Mouse (Mus musculus) MEL (cell line): ENCODE results near the gene Npnt. TPM values are rescaled to one million over a fixed set of nuclear protein-coding genes. Genes with fewer than 3 reads are reported as not detected.
A peak's percentile ranks its signal among the peaks of the same experiment; 100 is the strongest.

Experiments
- DNase-seq: peaks from one replicate; pipeline ENCODE4 v3.0.0; 2011; ENCODE audit warnings: low read depth, low spot score
- H3K27ac ChIP-seq: 2 replicates; pipeline ENCODE4 v1.5.1; 2012; ENCODE audit warnings: low read depth, mild to moderate bottlenecking, control low read depth, low read length, moderate library complexity; ENCODE audit not compliant: control insufficient read depth
- H3K27me3 ChIP-seq, 2 experiments: fragments of 150-350 bp in 1 of 2; sonication (generic) in 1 of 2; 2 replicates each; pipeline ENCODE4 v1.6.1; 2012; ENCODE audit warnings: low read length in 2 of 2, mild to moderate bottlenecking in 2 of 2, improper control_type of control experiment in 1 of 2, moderate library complexity in 1 of 2; ENCODE audit not compliant: insufficient read depth in 2 of 2, control insufficient read depth in 1 of 2
- H3K36me3 ChIP-seq, 2 experiments: 2 replicates each; pipeline ENCODE4 v1.6.1; 2012 to 2014; ENCODE audit warnings: low read length in 2 of 2, improper control_type of control experiment in 1 of 2, inconsistent platforms in 1 of 2, mild to moderate bottlenecking in 1 of 2; ENCODE audit not compliant: insufficient read depth in 2 of 2, control insufficient read depth in 1 of 2
- H3K4me1 ChIP-seq, 2 experiments: fragments of 150-350 bp in 1 of 2; sonication (generic) in 1 of 2; 2 replicates each; pipeline ENCODE4 v1.6.1; 2012; ENCODE audit warnings: low read length in 2 of 2, improper control_type of control experiment in 1 of 2, mild to moderate bottlenecking in 1 of 2; ENCODE audit not compliant: insufficient read depth in 2 of 2, control insufficient read depth in 1 of 2
- H3K4me3 ChIP-seq, 2 experiments: fragments of 150-350 bp in 1 of 2; sonication (generic) in 1 of 2; 2 replicates each; pipeline ENCODE4 v1.5.1; 2012; ENCODE audit warnings: low read depth in 2 of 2, low read length in 2 of 2, mild to moderate bottlenecking in 2 of 2, moderate library complexity in 2 of 2, control low read depth in 1 of 2, improper control_type of control experiment in 1 of 2; ENCODE audit not compliant: control insufficient read depth in 1 of 2, insufficient read depth in 1 of 2
- H3K79me2 ChIP-seq: 2 replicates; pipeline ENCODE4 v1.6.1; 2012; ENCODE audit warnings: mild to moderate bottlenecking, low read length, moderate library complexity; ENCODE audit not compliant: control insufficient read depth, poor library complexity, insufficient read depth
- H3K9ac ChIP-seq: 2 replicates; pipeline ENCODE4 v1.6.1; 2012; ENCODE audit warnings: low read depth, mild to moderate bottlenecking, control low read depth, low read length, moderate library complexity; ENCODE audit not compliant: control insufficient read depth, poor library complexity, severe bottlenecking
- H3K9me3 ChIP-seq: fragments of 150-350 bp; sonication (generic); replicated peaks from 2 replicates; pipeline ENCODE4 v1.6.1; 2012; ENCODE audit warnings: mild to moderate bottlenecking, low read length, improper control_type of control experiment, moderate library complexity; ENCODE audit not compliant: insufficient read depth
- BHLHE40 ChIP-seq: IDR thresholded peaks from 2 replicates; pipeline ENCODE4 v1.6.1; 2012; ENCODE audit warnings: low read depth, mild to moderate bottlenecking, inconsistent platforms, low read length, improper control_type of control experiment, borderline replicate concordance
- ETS1 ChIP-seq: IDR thresholded peaks from 2 replicates; pipeline ENCODE4 v1.6.1; 2012; ENCODE audit warnings: low read depth, mild to moderate bottlenecking, inconsistent platforms, low read length, improper control_type of control experiment, moderate library complexity
- GATA1 ChIP-seq: IDR thresholded peaks from 2 replicates; pipeline ENCODE4 v1.6.1; 2011; ENCODE audit warnings: low read depth, low read length, improper control_type of control experiment
- JUND ChIP-seq: IDR thresholded peaks from 2 replicates; pipeline ENCODE4 v1.6.1; 2011; ENCODE audit warnings: low read depth, mild to moderate bottlenecking, improper control_type of control experiment, low read length
- MYB ChIP-seq: IDR thresholded peaks from 2 replicates; pipeline ENCODE4 v1.6.1; 2011; ENCODE audit warnings: mild to moderate bottlenecking, low read depth, low read length, improper control_type of control experiment
- SIN3A ChIP-seq: IDR thresholded peaks from 2 replicates; pipeline ENCODE4 v1.6.1; 2012; ENCODE audit warnings: low read length, improper control_type of control experiment, inconsistent platforms
- SMC3 ChIP-seq: IDR thresholded peaks from 2 replicates; pipeline ENCODE4 v1.6.1; 2011; ENCODE audit warnings: low read depth, low read length, improper control_type of control experiment
- TBP ChIP-seq: IDR thresholded peaks from 2 replicates; pipeline ENCODE4 v1.8.0; 2011; ENCODE audit warnings: low read depth, low read length, improper control_type of control experiment
- polyA plus RNA-seq, 2 experiments: library from polyadenylated mRNA; stranded (reverse) in 1 of 2; unstranded in 1 of 2; fragments of >175 nt in 1 of 2; fragments of >200 nt in 1 of 2; gene quantifications; 2 replicates each; pipeline versions ENCODE4 v1.2.1 to v1.2.4; 2012; ENCODE audit warnings: low replicate concordance in 2 of 2, low read depth in 1 of 2; ENCODE audit not compliant: insufficient read length in 2 of 2, insufficient read depth in 1 of 2, missing spikeins in 1 of 2
- total RNA-seq: library from RNA; depleted of rRNA; stranded (reverse); fragments of 300-350 nt; gene quantifications from 2 replicates; pipeline ENCODE4 v1.2.3, GENCODE M21; 2012; rRNA removed

The Npnt gene
- total and polyA plus RNA-seq, 3 experiments: 0.06 TPM; not detected in 2

GRCm38 (mm10) chr3:132838656-132839417, 111.3 kb downstream of the Npnt start:
- H3K79me2 ChIP-seq: no peaks in the 10 kb centered on the region
- no peak overlapping the region for H3K4me3 ChIP-seq
- no peaks in the 10 kb centered on the region for H3K27me3 ChIP-seq
- no peak overlapping the region for H3K27ac ChIP-seq
- H3K9ac ChIP-seq: no peak overlapping the region
- 0 out of 4 replicates have a peak, but pooled peaks cover 0 to 2% of the 10 kb centered on the region in 2 experiments for H3K36me3 ChIP-seq
- H3K4me1 ChIP-seq: peaks cover 2 to 4% of the 10 kb centered on the region in 2 experiments; a peak in 1 of 4 replicates
- DNase-seq: no peak
- no peaks in the 10 kb centered on the region for H3K9me3 ChIP-seq
- TF ChIP-seq SIN3A (no peak), TBP (no peak), SMC3 (no peak), JUND (no peak)

- no peak for TF ChIP-seq BHLHE40
- Histone ChIP-seq H3K79me2 (no peaks in the 10 kb centered on the region), H3K4me3 (no peak overlapping the region), H3K9ac (no peak overlapping the region), H3K36me3 (0 out of 4 replicates have a peak, but pooled peaks cover 0 to 4% of the 10 kb centered on the region in 2 experiments), H3K4me1 (peaks cover 4 to 7% of the 10 kb centered on the region in 2 experiments; a peak in 2 of 4 replicates), H3K27ac (no peak overlapping the region), H3K9me3 (no peaks in the 10 kb centered on the region), H3K27me3 (no peaks in the 10 kb centered on the region)
- DNase-seq: no peak
Measured at GRCm38 (mm10) chr3:132837134-132837533, 113.0 kb downstream of the Npnt start.

DNA sequence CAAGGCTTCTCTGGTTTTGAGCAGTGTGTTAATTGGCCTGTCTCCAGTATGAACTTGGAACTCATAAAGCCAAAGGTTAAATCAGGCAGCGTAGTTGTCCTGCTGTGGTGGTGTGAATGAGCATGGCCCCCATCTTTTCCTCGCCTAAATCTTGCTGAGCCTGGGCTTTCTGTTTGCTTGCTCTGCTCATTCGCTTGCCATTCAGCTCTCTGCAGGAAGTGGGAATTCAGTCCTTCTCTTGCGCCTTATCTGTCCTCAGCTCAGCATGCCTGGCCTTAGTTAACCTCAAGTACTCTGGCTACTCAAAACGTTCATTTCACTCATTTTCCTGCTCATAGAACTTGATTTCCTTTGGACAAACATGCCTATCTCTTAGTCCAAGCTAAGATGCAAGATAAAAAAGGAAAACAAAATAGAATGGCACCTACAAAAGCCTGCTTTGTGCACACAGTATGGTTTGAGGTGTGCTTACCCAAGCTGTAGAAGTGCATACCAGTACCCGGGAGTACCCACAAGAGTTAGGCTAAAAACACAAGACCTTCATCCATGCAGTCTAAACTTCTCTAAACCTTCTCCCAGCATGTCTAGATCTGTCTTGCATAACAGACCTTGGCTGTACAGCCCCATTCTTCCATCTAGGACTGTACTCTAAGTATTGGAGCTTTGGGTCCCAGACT, 114.8 kb downstream of the Npnt start:
- Histone ChIP-seq H3K9ac (no peak overlapping the region), H3K4me1 (peaks cover 4 to 7% of the 10 kb centered on the region in 2 experiments; a peak in 2 of 4 replicates), H3K36me3 (0 out of 4 replicates have a peak, but pooled peaks cover 0 to 4% of the 10 kb centered on the region in 2 experiments), H3K4me3 (no peak overlapping the region), H3K79me2 (no peaks in the 10 kb centered on the region), H3K27ac (no peak overlapping the region), H3K9me3 (no peaks in the 10 kb centered on the region), H3K27me3 (no peaks in the 10 kb centered on the region)
- DNase-seq: no peak
- TF ChIP-seq MYB: no peak
- TF ChIP-seq ETS1: 0 out of 2 replicates have a peak, but pooled peaks have one; percentile 16
- TF ChIP-seq GATA1: 0 out of 2 replicates have a peak, but pooled peaks have one; percentile 10
- TF ChIP-seq, all 39 proteins: peak for 2

Other genes with a start within 250 kb of the Npnt start
- 11.0 and 13.8 TPM in 2 replicates for gene Ints12, start 141.5 kb upstream of the Npnt start, total RNA-seq
- 10 to 100 TPM in 1 of 2 experiments, not detected in 1; 15.2 TPM for gene Ints12, start 141.5 kb upstream of the Npnt start, polyA plus RNA-seq
- 17.2 and 19.2 TPM in 2 replicates for gene Gstcd, start 141.7 kb upstream of the Npnt start, total RNA-seq
- gene Gstcd, start 141.7 kb upstream of the Npnt start, polyA plus RNA-seq: 10 to 100 TPM in 1 of 2 experiments, not detected in 1; 15.5 TPM